Mouse (Mus musculus) C2C12 (cell line): ENCODE data around the gene Clstn2. TPM values are rescaled to one million over a fixed set of nuclear protein-coding genes. Genes with fewer than 3 reads are reported as not detected.

Experiments
- H3K27me3 ChIP-seq: one replicate; pipeline ENCODE4 v1.6.1; 2011; ENCODE audit not compliant: control insufficient read depth, insufficient read depth, insufficient read length
- H3K36me3 ChIP-seq: one replicate; pipeline ENCODE4 v1.6.1; 2011; ENCODE audit not compliant: control insufficient read depth, insufficient read depth
- H3K4me3 ChIP-seq: one replicate; pipeline ENCODE4 v1.5.1; 2011; ENCODE audit warnings: mild to moderate bottlenecking, control low read depth; ENCODE audit not compliant: poor library complexity, insufficient read depth, severe bottlenecking
- H3K79me2 ChIP-seq: one replicate; pipeline ENCODE4 v1.6.1; 2011; ENCODE audit not compliant: control insufficient read depth, insufficient read depth
- H3K79me3 ChIP-seq: one replicate; pipeline ENCODE4 v1.6.1; 2011; ENCODE audit warnings: low read depth, control low read depth
- H3ac ChIP-seq: one replicate; pipeline ENCODE3; 2011; ENCODE audit warnings: low read depth; ENCODE audit not compliant: control insufficient read depth, insufficient read length
- CEBPB ChIP-seq: IDR thresholded peaks from one replicate; pipeline ENCODE4 v1.6.1; 2011; ENCODE audit warnings: low read depth, mild to moderate bottlenecking, control low read depth, moderate library complexity
- CTCF ChIP-seq: IDR thresholded peaks from one replicate; pipeline ENCODE4 v1.5.1; 2011; ENCODE audit not compliant: control insufficient read depth, insufficient read depth, insufficient read length
- FOSL1 ChIP-seq: IDR thresholded peaks from one replicate; pipeline ENCODE4 v1.8.0; 2011; ENCODE audit warnings: mild to moderate bottlenecking, low read length; ENCODE audit not compliant: poor library complexity, insufficient read depth, severe bottlenecking
- MAX ChIP-seq: IDR thresholded peaks from one replicate; pipeline ENCODE4 v1.6.1; 2011; ENCODE audit warnings: mild to moderate bottlenecking, control low read depth
- MYOD1 ChIP-seq: IDR thresholded peaks from one replicate; pipeline ENCODE4 v1.6.1; 2011; ENCODE audit warnings: low read depth; ENCODE audit not compliant: control insufficient read depth, insufficient read length
- MYOG ChIP-seq: IDR thresholded peaks from one replicate; pipeline ENCODE4 v1.6.1; 2011; ENCODE audit not compliant: control insufficient read depth, insufficient read length; ENCODE audit errors: extremely low read depth
- USF1 ChIP-seq: IDR thresholded peaks from one replicate; pipeline ENCODE4 v1.6.1; 2011; ENCODE audit warnings: low read depth, mild to moderate bottlenecking, control low read depth, moderate library complexity
- polyA plus RNA-seq: library from polyadenylated mRNA; unstranded; fragments of >200 nt; fragmentation: generic; extraction: Trizol; gene quantifications from one replicate; pipeline ENCODE4 v1.2.1, GENCODE M21; 2012; ENCODE audit warnings: missing spikeins

The Clstn2 gene
- polyA plus RNA-seq, 1 experiment, result 0.01 TPM

DNA sequence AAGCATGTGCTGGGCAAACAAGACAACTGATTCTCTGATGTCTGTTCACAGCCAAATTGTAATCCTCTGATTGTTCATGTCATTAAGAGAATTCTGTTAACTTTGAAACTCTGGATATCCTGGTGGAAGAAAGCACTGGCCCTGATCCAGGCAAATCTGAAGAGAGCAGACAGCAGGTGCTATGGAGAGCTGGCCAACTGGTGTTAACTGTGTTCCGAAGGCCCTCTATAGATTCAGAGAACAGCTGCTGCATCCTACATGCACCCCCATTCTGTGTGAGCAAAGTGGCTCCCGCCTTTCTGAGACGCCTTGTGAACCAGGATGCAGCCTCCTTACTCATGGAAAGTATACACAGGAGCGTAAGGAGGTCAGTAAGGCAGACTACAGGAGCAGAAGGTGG, 66.3 kb downstream of the Clstn2 start:
- Histone ChIP-seq H3K4me3 (no peak overlapping the region), H3ac (no peak overlapping the region), H3K79me2 (no peaks in the 10 kb centered on the region), H3K36me3 (no peaks in the 10 kb centered on the region), H3K27me3 (no peaks in the 10 kb centered on the region), H3K79me3 (no peaks in the 10 kb centered on the region)
- no peak for TF ChIP-seq MYOD1

DNA sequence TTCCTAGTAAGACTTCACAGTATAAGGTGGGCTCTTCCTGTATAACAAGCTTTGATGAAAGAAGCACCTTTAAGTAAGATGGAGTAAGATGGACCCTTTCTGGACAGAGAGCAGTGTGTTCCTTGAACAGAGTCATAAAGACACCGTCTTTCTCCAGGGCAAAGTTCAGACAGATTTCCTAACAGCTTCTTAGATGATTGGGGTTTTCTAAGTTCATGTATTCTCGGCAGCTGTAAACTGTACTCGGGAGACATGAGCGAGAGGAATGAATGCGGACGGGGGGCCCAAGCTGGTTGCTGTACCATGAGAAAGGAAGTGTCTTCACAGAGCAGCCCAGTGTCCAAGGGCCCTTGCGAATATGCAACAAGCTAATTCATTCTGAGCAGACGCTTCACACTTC, 75.5 kb downstream of the Clstn2 start:
- Histone ChIP-seq H3K36me3 (no peaks in the 10 kb centered on the region), H3K27me3 (no peaks in the 10 kb centered on the region), H3ac (no peak overlapping the region), H3K79me2 (no peaks in the 10 kb centered on the region), H3K4me3 (no peak overlapping the region), H3K79me3 (no peaks in the 10 kb centered on the region)
- TF ChIP-seq CTCF (no peak), CEBPB (no peak), MAX (no peak), MYOD1 (no peak), FOSL1 (no peak), USF1 (no peak), MYOG (no peak)

DNA sequence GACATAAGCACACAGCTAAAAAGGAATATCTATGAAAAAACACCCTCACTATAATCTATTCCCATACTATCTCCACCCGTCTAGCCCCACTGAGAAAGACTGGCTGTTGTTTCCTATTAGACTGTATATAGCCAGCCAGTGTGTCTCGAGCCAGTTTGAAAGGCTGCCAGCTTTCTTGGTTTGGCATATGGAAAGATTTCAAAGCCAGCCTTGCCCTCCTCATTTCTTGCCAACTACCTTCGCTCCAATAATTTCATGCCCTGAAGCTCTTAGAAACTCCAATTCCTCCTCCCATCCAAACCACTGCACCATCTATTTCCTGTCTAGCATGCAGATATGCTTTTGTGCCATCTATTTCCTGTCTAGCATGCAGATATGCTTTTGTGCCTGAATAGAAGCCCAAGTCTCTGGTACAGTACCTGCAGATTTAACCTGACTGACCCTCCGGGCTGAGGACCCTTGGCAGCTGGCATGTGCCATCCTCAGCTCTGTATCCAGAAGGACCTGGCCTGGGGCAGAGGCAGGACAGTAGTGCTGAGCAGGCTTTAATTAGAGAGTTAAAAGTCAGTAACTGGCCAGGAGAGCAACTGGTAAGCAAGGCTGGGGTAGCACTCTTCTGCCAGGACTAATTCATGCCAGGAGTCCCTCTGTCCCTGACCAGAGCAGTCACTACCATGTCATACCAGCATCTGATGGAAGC, 76.4 kb downstream of the Clstn2 start:
- H3ac ChIP-seq, result no peak overlapping the region
- H3K4me3 ChIP-seq, result no peak overlapping the region
- no peaks in the 10 kb centered on the region for H3K27me3 ChIP-seq
- H3K79me3 ChIP-seq, result no peaks in the 10 kb centered on the region
- no peaks in the 10 kb centered on the region for H3K79me2 ChIP-seq
- no peak for TF ChIP-seq MYOG
- H3K36me3 ChIP-seq, result no peaks in the 10 kb centered on the region

DNA sequence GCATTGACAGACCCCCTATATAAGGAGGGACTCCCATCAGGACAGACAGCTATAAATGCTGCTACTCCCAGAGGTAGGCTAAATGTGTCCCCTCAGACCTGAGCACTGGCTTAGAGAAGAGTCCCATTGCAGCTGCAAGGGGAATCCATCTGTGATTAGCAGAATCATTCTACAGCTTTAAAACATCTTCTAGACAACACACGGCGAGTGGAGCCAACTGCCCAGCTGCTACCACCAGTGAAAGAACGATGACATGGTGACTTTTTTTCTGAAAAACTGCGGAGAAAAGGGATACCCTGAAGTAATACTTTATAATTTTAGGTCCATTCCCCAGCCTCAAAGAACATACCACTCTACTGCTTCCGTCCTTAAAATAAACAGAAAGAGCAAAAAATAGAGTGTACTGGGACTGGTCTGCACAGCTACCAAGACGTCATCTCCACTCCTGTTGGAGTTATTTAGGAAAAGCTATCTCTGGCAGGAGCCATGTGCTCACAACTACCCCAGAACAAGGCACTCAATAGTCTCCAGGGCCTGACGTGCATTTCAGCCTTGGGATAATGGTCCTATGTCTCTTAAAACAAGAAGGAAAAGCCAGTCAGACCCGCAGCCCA, 79.1 kb downstream of the Clstn2 start:
- no peak overlapping the region for H3ac ChIP-seq
- H3K27me3 ChIP-seq, result no peaks in the 10 kb centered on the region
- H3K79me2 ChIP-seq, result no peaks in the 10 kb centered on the region
- TF ChIP-seq FOSL1, result no peak
- TF ChIP-seq CTCF, result no peak
- no peak for TF ChIP-seq CEBPB
- no peaks in the 10 kb centered on the region for H3K36me3 ChIP-seq
- H3K79me3 ChIP-seq, result no peaks in the 10 kb centered on the region
- H3K4me3 ChIP-seq, result no peak overlapping the region

DNA sequence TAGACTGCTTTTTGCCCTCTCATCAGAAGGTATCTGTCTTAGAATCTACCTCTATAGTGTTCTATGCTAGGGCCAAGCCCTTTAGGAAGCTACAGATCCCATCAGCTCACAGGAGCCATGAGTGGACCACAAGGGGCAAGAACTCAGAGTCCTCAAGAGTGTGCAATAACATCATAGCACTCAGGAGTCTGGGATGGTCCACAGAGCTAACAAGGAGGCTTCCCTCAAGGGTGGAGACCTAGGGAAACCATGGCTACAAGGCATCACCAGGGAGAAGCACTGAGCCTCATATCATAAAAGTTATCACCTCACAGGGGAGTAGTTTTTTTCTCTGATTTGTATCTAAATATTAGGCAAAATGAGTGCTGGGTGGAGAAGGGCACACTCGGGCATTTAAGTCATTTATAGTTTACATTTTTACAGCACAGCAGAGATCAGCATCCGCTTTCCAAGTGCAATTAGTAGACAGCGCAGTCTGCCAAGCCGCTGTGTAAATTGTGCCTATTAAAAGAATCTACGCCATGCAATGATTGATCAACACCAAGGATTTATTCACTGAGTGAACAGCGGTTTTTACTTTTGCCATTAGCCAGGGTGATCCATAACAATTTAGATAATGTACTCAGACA, 82.5 kb downstream of the Clstn2 start:
- no peaks in the 10 kb centered on the region for H3K27me3 ChIP-seq
- no peak overlapping the region for H3K4me3 ChIP-seq
- TF ChIP-seq FOSL1 (no peak), CTCF (no peak)
- H3K79me3 ChIP-seq, result no peaks in the 10 kb centered on the region
- no peaks in the 10 kb centered on the region for H3K79me2 ChIP-seq
- H3K36me3 ChIP-seq, result no peaks in the 10 kb centered on the region
- H3ac ChIP-seq, result no peak overlapping the region

DNA sequence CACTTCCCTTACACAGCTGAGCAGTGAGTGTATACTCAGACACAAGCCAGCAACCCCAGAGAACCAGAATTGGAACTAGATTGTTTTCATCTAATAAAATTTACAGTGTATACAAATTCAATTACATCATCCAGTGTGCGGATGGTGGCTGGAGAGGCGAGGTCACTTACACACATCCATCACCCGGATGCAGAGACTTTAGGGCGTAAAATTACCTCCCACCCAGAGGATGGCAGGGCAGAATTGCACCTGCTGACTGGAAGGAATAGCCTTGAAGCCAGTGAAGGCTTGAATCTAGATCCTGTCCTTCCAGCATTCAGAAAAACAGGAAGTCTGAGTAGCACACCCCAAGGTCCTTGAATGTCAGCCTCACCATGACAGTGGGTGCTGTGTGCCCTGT, 113.7 kb downstream of the Clstn2 start:
- H3ac ChIP-seq, result no peak overlapping the region
- H3K79me3 ChIP-seq, result no peaks in the 10 kb centered on the region
- no peak overlapping the region for H3K4me3 ChIP-seq
- TF ChIP-seq MAX (no peak), FOSL1 (no peak), MYOG (no peak)
- no peaks in the 10 kb centered on the region for H3K79me2 ChIP-seq
- no peaks in the 10 kb centered on the region for H3K27me3 ChIP-seq
- H3K36me3 ChIP-seq, result no peaks in the 10 kb centered on the region
